Mouse (Mus musculus) olfactory bulb, adult 2 months (tissue): ENCODE measurements around the gene Krt20.

Experiments used
- CTCF ChIP-seq: fragments of 200-500 bp; IDR thresholded peaks from 2 replicates; pipeline ENCODE4 v1.5.1; 2012; ENCODE audit warnings: low read depth, mild to moderate bottlenecking, low read length, moderate library complexity; ENCODE audit not compliant: insufficient read depth
- POLR2A ChIP-seq: fragments of 200-500 bp; IDR thresholded peaks from 2 replicates; pipeline ENCODE4 v1.6.1; 2012; ENCODE audit warnings: mild to moderate bottlenecking, low read depth, low read length, moderate library complexity; ENCODE audit not compliant: insufficient read depth

- TF ChIP-seq CTCF = no peak
- TF ChIP-seq POLR2A = no peak
Observed at GRCm38 (mm10) chr11:99396034-99396433, 41.9 kb downstream of the Krt20 start.
